In genomic region chr8:110726893-110727292, GRCm38 (mm10) we compare ENCODE assay signal across 9 mouse cellular contexts. TPM values are rescaled to one million over a fixed set of nuclear protein-coding genes. Genes with fewer than 3 reads are reported as not detected.
DNase-seq lines count a peak whose midpoint lies in the region; ATAC-seq and TF ChIP-seq lines count a peak whose summit lies in the region.
"Had no signal": no experiment of that assay in that cellular context is flagged by ENCODE, and none has a peak within 500 bp of the region (broad histone marks: within the 10 kb centered on the region; RNA-seq: fewer than 3 reads in every experiment).

No protein-coding gene starts in this region.

- 14% methylated on average over 18 of the region's 18 CpGs for WGBS in heart, postnatal 0 days
- 10% methylated on average over 18 of the region's 18 CpGs for WGBS in limb, embryonic 12.5 days

- H3K4me2 ChIP-seq in heart, postnatal 0 days (ENCODE audit: low read depth, low read length) = no peak overlapping the region
- H3K4me2 ChIP-seq in limb, embryonic 12.5 days = peak overlapping the region; percentile 13; the same call in 1 of the 2 replicates
- H3K4me2 ChIP-seq: embryonic facial prominence, embryonic 13.5 days had no signal

- peak; percentile 52 to 60 for DNase-seq in left cerebral cortex, adult 18-20 months (ENCODE audit: low spot score in 2 of 2)
- no peak for DNase-seq in left cerebral cortex, adult 8-10 months (ENCODE audit: low spot score in 2 of 2)
- DNase-seq in NIH3T3 (ENCODE audit: low read depth) = peak; percentile 65
- peak; percentile 82 for DNase-seq in embryo, embryonic 11 days
- DNase-seq in heart, postnatal 0 days (ENCODE audit: low spot score) = no peak
- peak; percentile 52 for DNase-seq in naive thymus-derived CD4-positive, alpha-beta T cell, adult 2 months (ENCODE audit: low read depth)

- no peak overlapping the region for H3K27ac ChIP-seq in heart, postnatal 0 days (ENCODE audit: low read depth)
- H3K27ac ChIP-seq in limb, embryonic 12.5 days = no peak overlapping the region
- H3K27ac ChIP-seq: embryonic facial prominence, embryonic 13.5 days had no signal

- TF ChIP-seq CTCF in heart, postnatal 0 days (IDR thresholded peaks at IDR 0.05; ENCODE audit: low read depth) = peak; percentile 78

- TF ChIP-seq EP300 in heart, postnatal 0 days (IDR thresholded peaks at IDR 0.05; ENCODE audit: low read depth) = no peak

- no peaks in the 10 kb centered on the region for H3K4me1 ChIP-seq in heart, postnatal 0 days (ENCODE audit: control insufficient read depth, insufficient read depth)
- peaks cover 51% of the 10 kb centered on the region for H3K4me1 ChIP-seq in limb, embryonic 12.5 days (replicated peaks)

- no peaks in the 10 kb centered on the region for H3K27me3 ChIP-seq in heart, postnatal 0 days (ENCODE audit: control insufficient read depth, insufficient read depth, low read length)
- no peaks in the 10 kb centered on the region for H3K27me3 ChIP-seq in limb, embryonic 12.5 days
- H3K27me3 ChIP-seq: embryonic facial prominence, embryonic 13.5 days had no signal

- peaks cover 58% of the 10 kb centered on the region for H3K36me3 ChIP-seq in heart, postnatal 0 days (replicated peaks; ENCODE audit: control insufficient read depth, insufficient read depth, low read length)
- peaks cover 84% of the 10 kb centered on the region for H3K36me3 ChIP-seq in limb, embryonic 12.5 days

- no peak overlapping the region for H3K9ac ChIP-seq in heart, postnatal 0 days (replicated peaks; ENCODE audit: low read depth, low read length)
- H3K9ac ChIP-seq in limb, embryonic 12.5 days (replicated peaks) = no peak overlapping the region
- H3K9ac ChIP-seq: embryonic facial prominence, embryonic 13.5 days had no signal

- H3K4me3 ChIP-seq in heart, postnatal 0 days (ENCODE audit: low read depth, low read length) = no peak overlapping the region
- no peak overlapping the region for H3K4me3 ChIP-seq in limb, embryonic 12.5 days (replicated peaks)
- H3K4me3 ChIP-seq: embryonic facial prominence, embryonic 13.5 days had no signal

- H3K9me3 ChIP-seq in heart, postnatal 0 days (replicated peaks; ENCODE audit: control insufficient read depth, low read length) = no peaks in the 10 kb centered on the region
- no peaks in the 10 kb centered on the region for H3K9me3 ChIP-seq in limb, embryonic 12.5 days
- H3K9me3 ChIP-seq: embryonic facial prominence, embryonic 13.5 days had no signal

- no peak; the same call in 1 of the 2 replicates for ATAC-seq in heart, postnatal 0 days (ENCODE audit: insufficient read depth, low read depth)
- no peak for ATAC-seq in limb, embryonic 12.5 days (ENCODE audit: insufficient number of reproducible peaks, insufficient read depth, low FRiP score, low TSS enrichment, low read depth)
- no peak for ATAC-seq in inflammation-experienced regulatory T-cells, adult 6 months

RNA-seq across cellular contexts. Expression of gene Mtss1l, which starts 5.6 kb away (rescaled TPM):
- total RNA-seq in left cerebral cortex, adult 18-20 months (2021) = 100 to 1,000 TPM; 208 to 219 TPM
- 100 to 1,000 TPM; 206 to 236 (median 215) TPM for total RNA-seq in left cerebral cortex, adult 8-10 months (2022)
- 11.3 and 12.6 TPM in 2 replicates for total RNA-seq in heart, postnatal 0 days (2014; rRNA removed; ENCODE audit: low replicate concordance)
- 4.1 and 5.1 TPM in 2 replicates for polyA plus RNA-seq in heart, postnatal 0 days (2015; fragmentation: Nextera tagmentation; extraction: Ambion mirVana)
- 11.8 and 19.2 TPM in 2 replicates for polyA plus RNA-seq in limb, embryonic 12.5 days (2016; fragmentation: Nextera tagmentation; extraction: Ambion mirVana)
- under 1 TPM in 1 of 3 experiments, not detected in 2; 0.19 TPM for polyA plus RNA-seq in inflammation-experienced regulatory T-cells, adult 6 months (2017; shearing (Covaris generic))

Comparison
In these comparisons a context has a peak if more than half of its experiments do, and no peak if none do; other contexts are left out.
1. DNase-seq: peak in left cerebral cortex, adult 18-20 months (2 of 2), NIH3T3 (single experiment), embryo, embryonic 11 days (single experiment) and naive thymus-derived CD4-positive, alpha-beta T cell, adult 2 months (single experiment); none in left cerebral cortex, adult 8-10 months (0 of 2) and heart, postnatal 0 days (single experiment).
2. RNA of gene Mtss1l, which starts 5.6 kb away (total RNA-seq): 206 to 236 TPM in left cerebral cortex, adult 8-10 months and 208 to 219 TPM in left cerebral cortex, adult 18-20 months; 11.3 to 12.6 TPM in heart, postnatal 0 days; every median in the first group is over 10 times any median in the second.